Mouse (Mus musculus): Measurements from ENCODE around the gene Plcg1. TPM values are rescaled to one million over a fixed set of nuclear protein-coding genes. Genes with fewer than 3 reads are reported as not detected.

The Plcg1 gene
- polyA plus RNA-seq, 1 experiment from 2014 or later = 51.8 TPM

GRCm38 (mm10) chr2:160738354-160738753 lies 7.3 kb downstream of the Plcg1 start:
- Histone ChIP-seq H3K9me3 (no peaks in the 10 kb centered on the region), H3K4me3 (no peak overlapping the region), H3K4me1 (peaks cover 69% of the 10 kb centered on the region), H3K27me3 (no peaks in the 10 kb centered on the region), H3K9ac (no peak overlapping the region), H3K27ac (0 out of 2 replicates have a peak overlapping the region, but pooled peaks have one; percentile 17), H3K36me3 (peaks cover 40% of the 10 kb centered on the region), H3K4me2 (no peak overlapping the region)
- WGBS = 56% methylated on average over 5 of the region's 5 CpGs
- no peak for ATAC-seq (ENCODE audit: insufficient number of reproducible peaks, low FRiP score, low TSS enrichment, low read depth)

GRCm38 (mm10) chr2:160739647-160740356 lies 8.7 kb downstream of the Plcg1 start:
- no peak overlapping the region for H3K4me2 ChIP-seq
- peaks cover 59% of the 10 kb centered on the region for H3K4me1 ChIP-seq
- 50% methylated on average over 2 of the region's 2 CpGs for WGBS
- ATAC-seq (ENCODE audit: insufficient number of reproducible peaks, low FRiP score, low TSS enrichment, low read depth) = no peak
- no peak overlapping the region for H3K9ac ChIP-seq
- H3K27me3 ChIP-seq = no peaks in the 10 kb centered on the region
- H3K27ac ChIP-seq = peak overlapping the region; percentile 44
- H3K36me3 ChIP-seq = peaks cover 34% of the 10 kb centered on the region
- no peak overlapping the region for H3K4me3 ChIP-seq
- H3K9me3 ChIP-seq = no peaks in the 10 kb centered on the region

- Histone ChIP-seq H3K9ac (no peak overlapping the region), H3K36me3 (peaks cover 31% of the 10 kb centered on the region), H3K4me3 (no peak overlapping the region), H3K27me3 (no peaks in the 10 kb centered on the region), H3K9me3 (no peaks in the 10 kb centered on the region), H3K4me2 (no peak overlapping the region), H3K27ac (peak overlapping the region; percentile 64), H3K4me1 (peaks cover 60% of the 10 kb centered on the region)
- 47% methylated on average over 11 of the region's 11 CpGs for WGBS
- no peak for ATAC-seq (ENCODE audit: insufficient number of reproducible peaks, low FRiP score, low TSS enrichment, low read depth)
These were observed 9.5 kb downstream of the Plcg1 start for GRCm38 (mm10) chr2:160740521-160741156.

GRCm38 (mm10) chr2:160741580-160741979 lies 10.5 kb downstream of the Plcg1 start:
- no peak overlapping the region for H3K4me2 ChIP-seq
- WGBS = 78% methylated on average over 3 of the region's 3 CpGs
- H3K4me1 ChIP-seq = peaks cover 65% of the 10 kb centered on the region
- peaks cover 23% of the 10 kb centered on the region for H3K36me3 ChIP-seq
- peak overlapping the region; percentile 64; the same call in 1 of the 2 replicates for H3K27ac ChIP-seq
- ATAC-seq (ENCODE audit: insufficient number of reproducible peaks, low FRiP score, low TSS enrichment, low read depth) = no peak
- no peaks in the 10 kb centered on the region for H3K27me3 ChIP-seq
- no peaks in the 10 kb centered on the region for H3K9me3 ChIP-seq
- H3K9ac ChIP-seq = no peak overlapping the region
- H3K4me3 ChIP-seq = no peak overlapping the region

- Histone ChIP-seq H3K9ac (no peak overlapping the region), H3K4me1 (peaks cover 64% of the 10 kb centered on the region), H3K27me3 (no peaks in the 10 kb centered on the region), H3K36me3 (peaks cover 21% of the 10 kb centered on the region), H3K4me3 (no peak overlapping the region), H3K4me2 (no peak overlapping the region), H3K27ac (peak overlapping the region; percentile 34), H3K9me3 (no peaks in the 10 kb centered on the region)
- WGBS = 52% methylated on average over 1 of the region's 1 CpGs
- ATAC-seq (ENCODE audit: insufficient number of reproducible peaks, low FRiP score, low TSS enrichment, low read depth) = no peak
These were observed 11.1 kb downstream of the Plcg1 start for GRCm38 (mm10) chr2:160742161-160742609.

- peaks cover 49% of the 10 kb centered on the region for H3K4me1 ChIP-seq
- no peak overlapping the region for H3K4me3 ChIP-seq
- H3K27ac ChIP-seq = 0 out of 2 replicates have a peak overlapping the region, but pooled peaks have one; percentile 44
- peaks cover 34% of the 10 kb centered on the region for H3K36me3 ChIP-seq
- WGBS = 92% methylated on average over 7 of the region's 7 CpGs
- no peaks in the 10 kb centered on the region for H3K9me3 ChIP-seq
- no peak overlapping the region for H3K4me2 ChIP-seq
- H3K9ac ChIP-seq = no peak overlapping the region
- no peaks in the 10 kb centered on the region for H3K27me3 ChIP-seq
- ATAC-seq (ENCODE audit: insufficient number of reproducible peaks, low FRiP score, low TSS enrichment, low read depth) = no peak
These were observed 13.1 kb downstream of the Plcg1 start for GRCm38 (mm10) chr2:160744040-160744822.

- WGBS = 85% methylated on average over 5 of the region's 5 CpGs
- peaks cover 44% of the 10 kb centered on the region for H3K4me1 ChIP-seq
- peaks cover 38% of the 10 kb centered on the region for H3K36me3 ChIP-seq
- no peak for ATAC-seq (ENCODE audit: insufficient number of reproducible peaks, low FRiP score, low TSS enrichment, low read depth)
- H3K9me3 ChIP-seq = no peaks in the 10 kb centered on the region
- H3K9ac ChIP-seq = no peak overlapping the region
- no peak overlapping the region for H3K27ac ChIP-seq
- H3K27me3 ChIP-seq = no peaks in the 10 kb centered on the region
- H3K4me2 ChIP-seq = no peak overlapping the region
- no peak overlapping the region for H3K4me3 ChIP-seq
These were observed 13.7 kb downstream of the Plcg1 start for GRCm38 (mm10) chr2:160744823-160745210.

- no peak for ATAC-seq (ENCODE audit: insufficient number of reproducible peaks, low FRiP score, low TSS enrichment, low read depth)
- no peak overlapping the region for H3K4me2 ChIP-seq
- H3K27me3 ChIP-seq = no peaks in the 10 kb centered on the region
- no peak overlapping the region for H3K9ac ChIP-seq
- WGBS = 91% methylated on average over 1 of the region's 1 CpGs
- H3K9me3 ChIP-seq = no peaks in the 10 kb centered on the region
- no peak overlapping the region for H3K27ac ChIP-seq
- peaks cover 37% of the 10 kb centered on the region for H3K4me1 ChIP-seq
- H3K4me3 ChIP-seq = no peak overlapping the region
- H3K36me3 ChIP-seq = peaks cover 45% of the 10 kb centered on the region
These were observed 14.4 kb downstream of the Plcg1 start for GRCm38 (mm10) chr2:160745497-160745896.

GRCm38 (mm10) chr2:160746637-160747036 lies 15.5 kb downstream of the Plcg1 start:
- WGBS = 88% methylated on average over 5 of the region's 5 CpGs
- Histone ChIP-seq H3K27me3 (no peaks in the 10 kb centered on the region), H3K27ac (0 out of 2 replicates have a peak overlapping the region, but pooled peaks have one; percentile 5), H3K36me3 (peaks cover 56% of the 10 kb centered on the region), H3K4me3 (no peak overlapping the region), H3K9me3 (no peaks in the 10 kb centered on the region), H3K4me1 (peaks cover 25% of the 10 kb centered on the region), H3K9ac (no peak overlapping the region), H3K4me2 (no peak overlapping the region)
- no peak for ATAC-seq (ENCODE audit: insufficient number of reproducible peaks, low FRiP score, low TSS enrichment, low read depth)

GRCm38 (mm10) chr2:160747075-160747474 lies 16.0 kb downstream of the Plcg1 start:
- peaks cover 61% of the 10 kb centered on the region for H3K36me3 ChIP-seq
- 0 out of 2 replicates have a peak, but pooled peaks have one; percentile 17 for ATAC-seq (ENCODE audit: insufficient number of reproducible peaks, low FRiP score, low TSS enrichment, low read depth)
- H3K27ac ChIP-seq = 0 out of 2 replicates have a peak overlapping the region, but pooled peaks have one; percentile 8
- H3K4me2 ChIP-seq = no peak overlapping the region
- WGBS = 70% methylated on average over 10 of the region's 10 CpGs
- H3K27me3 ChIP-seq = no peaks in the 10 kb centered on the region
- no peaks in the 10 kb centered on the region for H3K9me3 ChIP-seq
- no peak overlapping the region for H3K9ac ChIP-seq
- H3K4me3 ChIP-seq = no peak overlapping the region
- peaks cover 22% of the 10 kb centered on the region for H3K4me1 ChIP-seq

GRCm38 (mm10) chr2:160756583-160757203 lies 25.6 kb downstream of the Plcg1 start:
- Histone ChIP-seq H3K4me1 (no peaks in the 10 kb centered on the region), H3K36me3 (peaks cover 100% of the 10 kb centered on the region), H3K27ac (no peak overlapping the region), H3K9ac (no peak overlapping the region), H3K27me3 (no peaks in the 10 kb centered on the region), H3K4me3 (no peak overlapping the region), H3K9me3 (no peaks in the 10 kb centered on the region), H3K4me2 (no peak overlapping the region)
- 86% methylated on average over 6 of the region's 6 CpGs for WGBS
- no peak for ATAC-seq (ENCODE audit: insufficient number of reproducible peaks, low FRiP score, low TSS enrichment, low read depth)
